Mouse (Mus musculus) left cerebral cortex, postnatal 10 days (tissue): Measurements from ENCODE around the gene Cdk18. TPM values are rescaled to one million over a fixed set of nuclear protein-coding genes. Genes with fewer than 3 reads are reported as not detected.
A peak's percentile ranks its signal among the peaks of the same experiment; 100 is the strongest.
"Not testable (repeated sequence)": the region's sequence is repeated elsewhere in the genome, so short reads cannot be mapped to it uniquely, and the experiment has no call there.

Source experiments
- DNase-seq, 2 experiments: peaks; one replicate each; pipeline ENCODE4 v3.0.0; 2021 to 2022; ENCODE audit warnings: low spot score in 2 of 2, mixed read lengths in 1 of 2; ENCODE audit errors: extremely low spot score in 1 of 2
- intact Hi-C: fragments of 180-260 bp; cut with DNase I; formaldehyde crosslinking; loops from one replicate; pipeline ENCODE4 v1.15.1; 2025
- total RNA-seq, 2 experiments: library from RNA; stranded (reverse); gene quantifications; 2 replicates each; pipeline ENCODE4 v1.2.3; 2021

The Cdk18 gene
- 10 to 100 TPM; 17.6 to 19.9 TPM for total RNA-seq

DNA sequence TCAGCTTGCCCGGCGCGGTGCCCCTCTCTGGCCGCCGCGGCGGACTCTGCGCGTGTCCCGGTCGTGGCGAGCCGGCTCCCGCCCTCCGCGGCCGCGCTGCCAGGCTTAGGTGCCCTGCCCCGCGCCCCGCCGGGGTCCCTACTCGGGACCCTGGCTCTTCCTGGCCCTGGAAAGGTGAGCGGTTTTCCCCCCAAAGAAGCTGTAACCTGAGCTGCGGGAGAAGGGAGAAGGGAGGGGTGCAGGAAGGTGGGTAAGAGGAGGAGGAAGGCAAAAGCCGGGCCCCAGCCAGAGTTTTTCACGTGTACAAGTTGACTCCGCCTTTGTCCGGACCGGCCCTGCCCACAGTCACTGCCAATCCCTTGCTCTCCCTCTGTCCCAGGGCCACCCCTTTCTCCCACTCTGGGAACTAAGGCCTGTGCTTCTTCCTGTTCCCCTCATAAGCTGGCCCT lies at the start of gene Cdk18:
Gene Cdk18, minus strand, starts transcription at position 269 of the 449 bp plus-strand sequence.
- peak in 1 of 2 experiments; percentile 68 for DNase-seq
- intact Hi-C loops: no loop called here

- intact Hi-C loops: no loop called here
- DNase-seq: no peak
These were observed 49.7 kb upstream of the Cdk18 start for GRCm38 (mm10) chr1:132189231-132189630.

DNA sequence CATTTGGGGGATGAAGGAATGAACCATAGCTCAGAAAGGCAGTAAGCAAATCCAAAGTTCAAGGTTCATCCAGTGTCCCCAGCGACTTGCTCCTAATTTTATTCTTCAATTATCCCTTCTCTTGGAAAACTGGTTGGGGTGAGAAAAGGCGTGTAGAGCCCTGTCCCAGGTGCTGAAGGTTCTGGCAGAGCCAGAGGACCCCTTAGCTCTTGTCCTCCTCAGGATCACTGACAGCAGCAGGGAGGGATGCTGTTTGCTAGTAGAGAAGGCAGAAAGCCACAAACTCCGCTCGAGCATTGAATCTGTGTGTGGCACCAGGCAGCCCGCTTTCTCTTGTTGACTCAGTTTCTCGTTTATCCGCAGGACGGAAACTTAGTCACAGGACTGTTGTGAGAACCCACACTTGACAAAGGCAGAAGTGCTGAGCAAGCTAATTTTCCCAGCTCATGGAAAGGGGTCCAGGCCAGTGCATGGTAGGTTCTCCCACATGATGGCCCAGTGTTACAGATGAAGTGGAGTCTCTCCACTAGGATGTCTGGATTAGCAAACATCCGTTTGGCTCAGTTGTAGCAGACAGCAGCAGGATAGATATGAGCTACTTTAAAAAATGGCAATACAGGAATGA lies 49.1 kb upstream of the Cdk18 start:
- no peak for DNase-seq
- intact Hi-C loops: no loop called here

DNA sequence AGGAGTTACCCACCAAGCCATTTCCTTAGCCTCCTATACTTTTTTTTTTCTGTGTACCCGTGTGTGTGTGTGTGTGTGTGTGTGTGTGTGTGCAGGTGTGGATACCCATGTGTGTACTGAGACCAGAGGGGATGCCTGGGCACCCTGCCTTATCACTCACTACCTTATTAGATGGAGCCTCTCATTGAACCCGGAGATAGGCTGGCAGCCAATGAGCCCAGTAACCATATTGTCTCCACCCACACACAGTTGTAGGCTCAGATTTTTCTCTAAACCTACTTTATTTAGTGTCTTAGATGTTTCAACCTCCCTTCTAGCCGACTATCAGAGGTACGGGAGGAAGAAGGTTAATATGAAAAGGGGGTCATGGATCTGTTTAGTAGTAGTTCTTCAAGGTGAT lies 46.8 kb upstream of the Cdk18 start:
- intact Hi-C loops: no loop called here

GRCm38 (mm10) chr1:132171619-132172018 lies 32.1 kb upstream of the Cdk18 start:
- DNase-seq: no peak
- intact Hi-C loops: no loop called here

More for the DNA sequence above, 46.8 kb upstream of the Cdk18 start:
- no peak for DNase-seq

DNA sequence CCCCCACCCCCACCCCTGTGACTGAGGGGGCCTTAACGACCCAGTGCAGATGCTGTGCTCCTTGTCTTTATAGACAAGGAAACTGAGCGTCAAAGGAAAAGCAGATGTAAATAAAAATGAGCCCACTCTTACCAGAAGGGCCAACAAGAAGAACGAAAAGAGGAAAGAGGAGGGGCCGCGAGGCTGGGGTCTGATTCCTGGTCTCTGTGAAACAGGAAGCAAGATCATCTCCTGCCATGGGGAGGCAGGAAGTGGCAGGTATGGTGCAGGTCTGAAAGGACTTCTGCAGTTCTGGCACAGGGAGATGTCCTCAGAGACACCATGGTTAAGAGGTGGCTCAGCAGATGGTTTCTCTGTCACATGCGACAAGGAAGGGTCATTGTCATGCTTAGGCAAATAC lies 31.2 kb upstream of the Cdk18 start:
- DNase-seq: no peak
- intact Hi-C loops: no loop called here

DNA sequence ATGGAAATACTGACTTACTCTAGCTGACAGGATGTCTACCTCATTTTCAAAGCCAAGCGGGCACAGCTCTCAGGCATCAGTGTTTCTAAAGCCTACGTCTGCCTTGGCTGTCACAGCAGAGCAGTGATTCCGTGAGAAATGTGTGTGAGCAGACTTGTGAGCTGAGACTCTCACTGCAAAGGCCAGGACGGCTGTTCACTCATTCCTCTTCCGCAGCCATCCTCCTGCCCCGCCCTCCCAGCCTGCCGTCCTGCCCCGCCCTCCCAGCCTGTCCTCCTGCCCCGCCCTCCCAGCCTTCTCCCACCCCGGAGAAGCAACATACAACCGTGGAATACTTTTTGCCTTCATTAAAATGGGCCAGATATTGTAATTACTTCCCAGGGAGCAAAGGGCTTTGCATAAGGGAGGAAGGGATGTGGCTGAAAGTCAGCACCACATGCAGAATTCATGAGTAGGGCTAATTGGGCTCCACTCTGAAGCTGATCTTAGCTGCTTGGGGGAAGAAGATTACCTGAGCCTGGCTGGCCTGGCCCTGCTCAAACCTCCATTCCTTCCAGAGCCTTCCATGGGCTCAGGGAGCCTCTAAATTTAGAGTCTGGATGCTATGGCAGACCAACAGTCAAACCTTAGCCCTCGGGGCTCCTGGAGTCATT lies 28.8 kb upstream of the Cdk18 start:
- intact Hi-C loops: loop anchor here (2.0 kb wide), 1 partner anchor 33 kb away; no protein-coding TSS in a partner anchor
- peak in 1 of 2 experiments; percentile 60 for DNase-seq

DNA sequence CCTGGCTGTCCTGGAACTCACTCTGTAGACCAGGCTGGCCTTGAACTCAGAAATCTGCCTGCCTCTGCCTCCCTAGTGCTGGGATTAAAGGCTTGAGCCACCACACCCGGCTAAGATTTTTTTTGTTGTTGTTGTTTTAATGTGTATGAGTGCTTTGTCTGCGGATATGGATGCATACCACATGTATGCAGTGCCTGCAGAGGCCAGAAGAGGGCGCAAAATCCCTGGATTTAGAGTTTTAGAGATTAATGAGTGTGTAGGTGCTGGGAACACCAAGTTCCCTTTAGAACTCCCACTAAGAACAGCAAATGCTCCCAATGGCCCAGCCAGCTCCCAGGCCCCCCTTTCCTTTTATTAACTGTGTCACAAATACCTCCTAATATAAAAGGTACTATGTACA lies 26.4 kb upstream of the Cdk18 start:
- intact Hi-C loops: no loop called here
- no peak for DNase-seq

- intact Hi-C loops: no loop called here
- no peak for DNase-seq
These were observed 25.5 kb upstream of the Cdk18 start for GRCm38 (mm10) chr1:132164780-132165518.

DNA sequence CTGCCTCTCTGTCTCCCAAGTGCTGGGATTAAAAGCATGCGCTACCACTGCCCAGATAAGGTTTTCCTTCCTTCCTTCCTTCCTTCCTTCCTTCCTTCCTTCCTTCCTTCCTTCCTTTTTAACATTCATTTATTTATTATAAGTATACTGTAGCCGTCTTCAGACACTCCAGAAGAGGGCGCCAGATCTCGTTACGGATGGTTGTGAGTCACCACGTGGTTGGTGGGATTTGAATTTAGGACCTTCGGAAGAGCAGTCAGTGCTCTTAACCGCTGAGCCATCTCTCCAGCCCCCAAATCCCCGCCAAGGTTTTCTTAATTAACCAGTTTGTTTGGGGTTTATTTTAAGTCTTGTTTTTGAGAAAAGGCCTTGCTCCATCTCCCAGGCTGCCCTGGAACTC lies 23.1 kb upstream of the Cdk18 start:
- DNase-seq, intact Hi-C loops: not testable (repeated sequence)

GRCm38 (mm10) chr1:132161211-132161880 lies 21.9 kb upstream of the Cdk18 start:
- intact Hi-C loops: no loop called here
- DNase-seq: no peak

DNA sequence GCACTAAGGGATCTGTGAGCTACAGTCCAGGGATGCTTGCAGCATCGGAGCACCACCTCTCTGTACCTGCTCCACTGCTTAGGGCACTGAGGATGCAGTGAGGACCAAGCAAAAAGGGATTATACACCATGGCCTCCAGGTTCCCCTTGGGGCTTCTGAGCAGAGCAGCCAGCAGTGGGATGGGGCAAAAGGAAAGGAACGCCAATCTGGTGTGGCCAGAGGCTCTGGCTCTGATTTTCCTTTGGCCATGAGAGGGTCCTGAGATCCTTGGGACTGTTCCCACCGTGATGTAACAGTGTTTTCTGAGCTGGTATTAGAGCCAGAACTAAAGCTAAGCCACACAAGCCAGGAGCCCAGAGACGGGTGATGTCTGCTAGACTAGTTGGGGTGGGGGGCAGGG lies 20.2 kb upstream of the Cdk18 start:
- intact Hi-C loops: loop anchor here (5.0 to 10.0 kb wide), 2 partner anchors 148 to 195 kb away; no protein-coding TSS in a partner anchor

DNA sequence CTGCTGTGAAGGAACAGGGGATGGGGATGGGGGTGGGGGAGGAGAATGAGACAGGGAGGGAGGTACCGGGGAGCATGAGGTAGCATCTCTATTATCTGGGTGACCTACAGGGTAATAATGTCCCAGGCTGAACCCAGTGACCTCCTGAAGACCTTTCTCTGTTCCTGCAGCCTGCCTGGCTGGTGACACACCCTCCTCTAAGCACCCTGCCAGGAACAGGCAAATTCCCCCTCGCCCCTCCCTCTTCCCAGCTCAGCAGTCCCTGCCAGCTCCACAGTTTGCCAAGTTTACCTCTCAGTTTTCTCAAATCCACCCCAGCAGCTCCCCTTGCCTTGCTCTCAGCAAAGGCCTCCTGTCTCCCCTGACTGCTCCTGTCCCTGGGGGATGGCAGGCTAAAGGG lies 19.3 kb upstream of the Cdk18 start:
- no peak for DNase-seq

More for the DNA sequence above, 20.2 kb upstream of the Cdk18 start:
- DNase-seq: no peak

GRCm38 (mm10) chr1:132157808-132158207 lies 18.3 kb upstream of the Cdk18 start:
- no peak for DNase-seq
- intact Hi-C loops: loop anchor here (2.0 to 10.0 kb wide), 3 partner anchors 79 to 197 kb away; no protein-coding TSS in a partner anchor

More for the DNA sequence above, 19.3 kb upstream of the Cdk18 start:
- intact Hi-C loops: loop anchor here (5.0 to 10.0 kb wide), 2 partner anchors 149 to 196 kb away; no protein-coding TSS in a partner anchor

GRCm38 (mm10) chr1:132157016-132157781 lies 17.7 kb upstream of the Cdk18 start:
- DNase-seq: peak; percentile 85 to 89
- intact Hi-C loops: loop anchor here (2.0 to 10.0 kb wide), 3 partner anchors 80 to 198 kb away; no protein-coding TSS in a partner anchor

GRCm38 (mm10) chr1:132155737-132156136 lies 16.3 kb upstream of the Cdk18 start:
- DNase-seq: peak; percentile 67 to 81
- intact Hi-C loops: loop anchor here (1.0 to 10.0 kb wide), 4 partner anchors 34 to 199 kb away; no protein-coding TSS in a partner anchor

GRCm38 (mm10) chr1:132153691-132154090 lies 14.2 kb upstream of the Cdk18 start:
- intact Hi-C loops: loop anchor here (10.0 kb wide), 1 partner anchor 201 kb away; no protein-coding TSS in a partner anchor
- peak in 1 of 2 experiments; percentile 18 for DNase-seq
